In the genomic region with DNA sequence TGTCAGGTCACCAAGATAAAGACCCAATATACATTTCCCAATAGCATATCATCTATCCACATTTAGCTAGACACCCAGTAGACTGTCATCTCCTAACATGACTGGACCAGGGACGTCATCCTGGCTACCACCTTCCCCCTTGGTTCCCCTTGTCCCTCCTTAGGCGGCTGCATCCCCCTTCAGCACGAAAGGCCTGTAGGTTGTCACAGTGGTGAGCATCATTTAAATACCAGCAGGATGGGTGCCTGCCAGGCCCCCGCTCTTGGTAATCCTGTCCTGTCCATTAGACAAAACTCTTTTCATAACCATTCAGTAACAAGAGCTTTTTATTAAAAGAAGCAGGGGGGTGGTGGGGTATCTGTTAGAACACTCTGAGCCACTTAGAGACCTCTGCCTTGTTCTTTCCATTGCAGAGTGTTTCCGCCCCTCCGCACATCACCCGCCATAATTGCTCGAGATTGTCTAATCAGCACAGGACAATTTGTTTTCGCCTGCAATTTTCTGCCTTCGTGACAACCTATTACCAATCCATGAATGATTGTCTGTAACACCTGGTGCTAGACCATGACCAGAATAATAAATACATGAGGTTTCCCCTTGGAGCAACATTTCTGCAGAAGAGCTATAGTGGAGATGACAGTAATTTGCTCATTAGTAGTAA, we compare ENCODE assay signal across 12 mouse cellular contexts. TPM values are rescaled to one million over a fixed set of nuclear protein-coding genes. Genes with fewer than 3 reads are reported as not detected.
A peak's percentile ranks its signal among the peaks of the same experiment; 100 is the strongest.
DNase-seq lines count a peak whose midpoint lies in the region; ATAC-seq and TF ChIP-seq lines count a peak whose summit lies in the region.
"Had no signal": no experiment of that assay in that cellular context is flagged by ENCODE, and none has a peak within 500 bp of the region (broad histone marks: within the 10 kb centered on the region; RNA-seq: fewer than 3 reads in every experiment).

No protein-coding gene starts in this region.

- no peaks in the 10 kb centered on the region for H3K36me3 ChIP-seq in midbrain, embryonic 11.5 days (ENCODE audit: control insufficient read depth, insufficient read depth, low read length)
- H3K36me3 ChIP-seq in midbrain, embryonic 10.5 days, result peaks cover 20% of the 10 kb centered on the region; the same call in 1 of the 2 replicates
- H3K36me3 ChIP-seq in hindbrain, postnatal 0 days (ENCODE audit: insufficient read depth, low read length), result no peaks in the 10 kb centered on the region
- no peaks in the 10 kb centered on the region; the same call in 1 of the 2 replicates for H3K36me3 ChIP-seq in neural tube, embryonic 15.5 days

- ATAC-seq in midbrain, embryonic 11.5 days (ENCODE audit: low FRiP score), result peak; percentile 55; the same call in 1 of the 2 replicates
- ATAC-seq in hindbrain, postnatal 0 days, result peak; percentile 67
- ATAC-seq in neural tube, embryonic 15.5 days (ENCODE audit: low FRiP score), result peak; percentile 68

- TF ChIP-seq CTCF in hindbrain, postnatal 0 days (IDR thresholded peaks at IDR 0.05; ENCODE audit: low read depth), result no peak

- peak overlapping the region; percentile 26; the same call in 1 of the 2 replicates for H3K27ac ChIP-seq in midbrain, embryonic 11.5 days (ENCODE audit: low read depth, low read length)
- H3K27ac ChIP-seq in midbrain, embryonic 10.5 days (replicated peaks), result no peak overlapping the region
- peak overlapping the region; percentile 28; the same call in 1 of the 2 replicates for H3K27ac ChIP-seq in hindbrain, postnatal 0 days
- peak overlapping the region; percentile 54 for H3K27ac ChIP-seq in neural tube, embryonic 15.5 days (replicated peaks)
- H3K27ac ChIP-seq: macrophage had no signal

- no peak overlapping the region for H3K4me3 ChIP-seq in midbrain, embryonic 11.5 days (ENCODE audit: low read depth, low read length)
- H3K4me3 ChIP-seq in midbrain, embryonic 10.5 days, result no peak overlapping the region
- no peak overlapping the region for H3K4me3 ChIP-seq in hindbrain, postnatal 0 days (ENCODE audit: low read length)
- H3K4me3 ChIP-seq in neural tube, embryonic 15.5 days (replicated peaks), result no peak overlapping the region

- WGBS in midbrain, embryonic 11.5 days, result 70% methylated on average over 10 of the region's 10 CpGs
- 88% methylated on average over 10 of the region's 10 CpGs for WGBS in midbrain, embryonic 10.5 days
- WGBS in hindbrain, postnatal 0 days, result 32% methylated on average over 10 of the region's 10 CpGs
- 17% methylated on average over 10 of the region's 10 CpGs for WGBS in neural tube, embryonic 15.5 days

- no peaks in the 10 kb centered on the region for H3K9me3 ChIP-seq in midbrain, embryonic 11.5 days (ENCODE audit: control insufficient read depth, low read length)
- H3K9me3 ChIP-seq in midbrain, embryonic 10.5 days (replicated peaks), result no peaks in the 10 kb centered on the region; the same call in 1 of the 2 replicates
- H3K9me3 ChIP-seq in hindbrain, postnatal 0 days (ENCODE audit: low read length), result no peaks in the 10 kb centered on the region
- no peaks in the 10 kb centered on the region for H3K9me3 ChIP-seq in neural tube, embryonic 15.5 days (replicated peaks)

- 0 out of 2 replicates have a peak, but pooled peaks cover 5% of the 10 kb centered on the region for H3K4me1 ChIP-seq in midbrain, embryonic 11.5 days (ENCODE audit: control insufficient read depth, insufficient read depth, low read length)
- peaks cover 19% of the 10 kb centered on the region for H3K4me1 ChIP-seq in midbrain, embryonic 10.5 days
- peaks cover 3% of the 10 kb centered on the region; the same call in 1 of the 2 replicates for H3K4me1 ChIP-seq in hindbrain, postnatal 0 days (ENCODE audit: insufficient read depth, low read length)
- H3K4me1 ChIP-seq in neural tube, embryonic 15.5 days, result peaks cover 26% of the 10 kb centered on the region

- no peak overlapping the region for H3K9ac ChIP-seq in midbrain, embryonic 11.5 days (ENCODE audit: low read length)
- H3K9ac ChIP-seq in hindbrain, postnatal 0 days (replicated peaks; ENCODE audit: low read length), result no peak overlapping the region
- H3K9ac ChIP-seq in neural tube, embryonic 15.5 days (replicated peaks), result no peak overlapping the region

- DNase-seq in adrenal gland, adult (ENCODE audit: inconsistent age in 2 of 2, low spot score in 1 of 2), result peak; percentile 32 to 43
- DNase-seq in adrenal gland, postnatal 25 days, result no peak
- no peak for DNase-seq in midbrain, embryonic 11.5 days (ENCODE audit: low spot score, missing footprints)
- no peak for DNase-seq in midbrain, embryonic 10.5 days (ENCODE audit: low spot score)
- peak; percentile 46 for DNase-seq in hindbrain, postnatal 0 days (ENCODE audit: low spot score)
- no peak for DNase-seq in spleen, adult 18-20 months
- no peak for DNase-seq in frontal cortex, postnatal 25 days (ENCODE audit: low spot score in 2 of 2)
- DNase-seq: adrenal gland, postnatal 10 days; right cerebral cortex, postnatal 14 days; thymus, adult 2 months had no signal

- H3K27me3 ChIP-seq in midbrain, embryonic 11.5 days (ENCODE audit: control insufficient read depth, insufficient read depth, low read length), result no peaks in the 10 kb centered on the region
- no peaks in the 10 kb centered on the region for H3K27me3 ChIP-seq in midbrain, embryonic 10.5 days (ENCODE audit: low read depth, poor library complexity, severe bottlenecking)
- H3K27me3 ChIP-seq in hindbrain, postnatal 0 days (ENCODE audit: insufficient read depth, low read length), result no peaks in the 10 kb centered on the region
- H3K27me3 ChIP-seq in neural tube, embryonic 15.5 days (replicated peaks), result no peaks in the 10 kb centered on the region

- H3K4me2 ChIP-seq in midbrain, embryonic 11.5 days, result no peak overlapping the region
- H3K4me2 ChIP-seq in hindbrain, postnatal 0 days (ENCODE audit: low read depth, low read length), result no peak overlapping the region
- peak overlapping the region; percentile 6; the same call in 1 of the 2 replicates for H3K4me2 ChIP-seq in neural tube, embryonic 15.5 days

RNA-seq across cellular contexts. Expression of a gene that starts 30.2 kb away (rescaled TPM):
- 32.4 and 41.1 TPM in 2 replicates for total RNA-seq in adrenal gland, postnatal 25 days (2021)
- 67.6 and 72.9 TPM in 2 replicates for polyA plus RNA-seq in midbrain, embryonic 11.5 days (2014; fragmentation: Nextera tagmentation; extraction: Ambion mirVana)
- 62.5 and 67.3 TPM in 2 replicates for polyA plus RNA-seq in midbrain, embryonic 10.5 days (2016; fragmentation: Nextera tagmentation; extraction: Ambion mirVana)
- total RNA-seq in hindbrain, postnatal 0 days (2014; rRNA removed), result 88.1 and 89.8 TPM in 2 replicates
- polyA plus RNA-seq in hindbrain, postnatal 0 days (2015; fragmentation: Nextera tagmentation; extraction: Ambion mirVana), result 67.2 and 70.9 TPM in 2 replicates
- 53.2 and 56.8 TPM in 2 replicates for polyA plus RNA-seq in neural tube, embryonic 15.5 days (2015; fragmentation: Nextera tagmentation; extraction: Ambion mirVana)

RNA-seq across cellular contexts. Expression of a gene that starts 40.0 kb away (rescaled TPM):
- total RNA-seq in adrenal gland, postnatal 25 days (2021), result 70.5 and 80.2 TPM in 2 replicates
- polyA plus RNA-seq in midbrain, embryonic 11.5 days (2014; fragmentation: Nextera tagmentation; extraction: Ambion mirVana), result 51.0 and 58.0 TPM in 2 replicates
- 58.2 and 60.7 TPM in 2 replicates for polyA plus RNA-seq in midbrain, embryonic 10.5 days (2016; fragmentation: Nextera tagmentation; extraction: Ambion mirVana)
- 39.4 and 48.6 TPM in 2 replicates for total RNA-seq in hindbrain, postnatal 0 days (2014; rRNA removed)
- 24.9 and 26.2 TPM in 2 replicates for polyA plus RNA-seq in hindbrain, postnatal 0 days (2015; fragmentation: Nextera tagmentation; extraction: Ambion mirVana)
- 36.3 and 40.1 TPM in 2 replicates for polyA plus RNA-seq in neural tube, embryonic 15.5 days (2015; fragmentation: Nextera tagmentation; extraction: Ambion mirVana)

Comparison
In these comparisons a context has a peak if more than half of its experiments do, and no peak if none do; other contexts are left out.
1. DNase-seq: peak in adrenal gland, adult (2 of 2) and hindbrain, postnatal 0 days (single experiment); none in adrenal gland, postnatal 25 days (single experiment), midbrain, embryonic 11.5 days (single experiment), midbrain, embryonic 10.5 days (single experiment), spleen, adult 18-20 months (0 of 2) and frontal cortex, postnatal 25 days (0 of 2).
2. Peak in every context shown above with its lines, with median percentiles within 50 percentile points of each other: ATAC-seq.